Mouse (Mus musculus) erythroblast, embryonic 14.5 days (primary cell): Measurements from ENCODE around the gene Itga9. TPM values are rescaled to one million over a fixed set of nuclear protein-coding genes. Genes with fewer than 3 reads are reported as not detected.

Experiments
- H3K27me3 ChIP-seq: 2 replicates; pipeline ENCODE4 v1.6.1; 2012; ENCODE audit warnings: inconsistent platforms; ENCODE audit not compliant: control insufficient read depth
- H3K36me3 ChIP-seq: 2 replicates; pipeline ENCODE4 v1.6.1; 2012; ENCODE audit warnings: mild to moderate bottlenecking, inconsistent platforms; ENCODE audit not compliant: control insufficient read depth
- H3K4me1 ChIP-seq: 2 replicates; pipeline ENCODE4 v1.6.1; 2012; ENCODE audit warnings: inconsistent platforms; ENCODE audit not compliant: control insufficient read depth
- H3K4me3 ChIP-seq: replicated peaks from 2 replicates; pipeline ENCODE3; 2012; ENCODE audit warnings: moderate library complexity, mild to moderate bottlenecking, inconsistent platforms
- H3K9me3 ChIP-seq: 2 replicates; pipeline ENCODE4 v1.6.1; 2012; ENCODE audit warnings: low read length, inconsistent platforms, mixed read lengths; ENCODE audit not compliant: control insufficient read depth
- GATA1 ChIP-seq: IDR thresholded peaks from 2 replicates; pipeline ENCODE4 v1.6.1; 2012; ENCODE audit warnings: low read length, inconsistent platforms, mixed read lengths
- TAL1 ChIP-seq: IDR thresholded peaks from 3 replicates; pipeline ENCODE4 v1.6.1; 2012; ENCODE audit warnings: low read length, inconsistent platforms, mixed read lengths
- polyA plus RNA-seq: library from polyadenylated mRNA; stranded (reverse); fragments of >175 nt; gene quantifications from 2 replicates; pipeline ENCODE4 v1.2.3, GENCODE M21; 2012

Gene Itga9
- polyA plus RNA-seq, 1 experiment, result under 0.01 TPM

GRCm38 (mm10) chr9:118801176-118801909, 194.9 kb downstream of the Itga9 start:
- Histone ChIP-seq H3K36me3 (no peaks in the 10 kb centered on the region), H3K9me3 (peaks cover 2% of the 10 kb centered on the region; the same call in 1 of the 2 replicates), H3K27me3 (no peaks in the 10 kb centered on the region), H3K4me3 (no peak overlapping the region), H3K4me1 (no peaks in the 10 kb centered on the region)
- TF ChIP-seq TAL1 (no peak), GATA1 (no peak)

- no peaks in the 10 kb centered on the region for H3K27me3 ChIP-seq
- H3K4me3 ChIP-seq, result no peak overlapping the region
- H3K9me3 ChIP-seq, result peaks cover 2% of the 10 kb centered on the region; the same call in 1 of the 2 replicates
- TF ChIP-seq TAL1, result no peak
- no peak for TF ChIP-seq GATA1
- no peaks in the 10 kb centered on the region for H3K36me3 ChIP-seq
- H3K4me1 ChIP-seq, result no peaks in the 10 kb centered on the region
These were observed 195.4 kb downstream of the Itga9 start for GRCm38 (mm10) chr9:118801910-118802287.

- no peak for TF ChIP-seq GATA1
- TF ChIP-seq TAL1, result no peak
- Histone ChIP-seq H3K36me3 (no peaks in the 10 kb centered on the region), H3K9me3 (peaks cover 2% of the 10 kb centered on the region; the same call in 1 of the 2 replicates), H3K27me3 (no peaks in the 10 kb centered on the region), H3K4me3 (no peak overlapping the region), H3K4me1 (no peaks in the 10 kb centered on the region)
These were observed 195.9 kb downstream of the Itga9 start for GRCm38 (mm10) chr9:118802380-118802779.

GRCm38 (mm10) chr9:118805740-118806139, 199.2 kb downstream of the Itga9 start:
- no peaks in the 10 kb centered on the region for H3K4me1 ChIP-seq
- H3K4me3 ChIP-seq, result no peak overlapping the region
- TF ChIP-seq GATA1 (no peak), TAL1 (no peak)
- H3K9me3 ChIP-seq, result peaks cover 2% of the 10 kb centered on the region; the same call in 1 of the 2 replicates
- H3K27me3 ChIP-seq, result no peaks in the 10 kb centered on the region
- H3K36me3 ChIP-seq, result no peaks in the 10 kb centered on the region

- Histone ChIP-seq H3K4me1 (no peaks in the 10 kb centered on the region), H3K4me3 (no peak overlapping the region), H3K36me3 (no peaks in the 10 kb centered on the region), H3K9me3 (no peaks in the 10 kb centered on the region), H3K27me3 (no peaks in the 10 kb centered on the region)
- TF ChIP-seq TAL1, result no peak
- TF ChIP-seq GATA1, result no peak
These were observed 201.2 kb downstream of the Itga9 start for GRCm38 (mm10) chr9:118807669-118808068.

- Histone ChIP-seq H3K9me3 (0 out of 2 replicates have a peak, but pooled peaks cover 3% of the 10 kb centered on the region), H3K4me1 (no peaks in the 10 kb centered on the region), H3K36me3 (no peaks in the 10 kb centered on the region), H3K4me3 (no peak overlapping the region), H3K27me3 (no peaks in the 10 kb centered on the region)
- TF ChIP-seq TAL1 (no peak), GATA1 (no peak)
These were observed 205.7 kb downstream of the Itga9 start for GRCm38 (mm10) chr9:118812221-118812620.

GRCm38 (mm10) chr9:118813492-118813891, 207.0 kb downstream of the Itga9 start:
- TF ChIP-seq TAL1 (no peak), GATA1 (no peak)
- H3K9me3 ChIP-seq, result 0 out of 2 replicates have a peak, but pooled peaks cover 3% of the 10 kb centered on the region
- no peaks in the 10 kb centered on the region for H3K4me1 ChIP-seq
- no peak overlapping the region for H3K4me3 ChIP-seq
- no peaks in the 10 kb centered on the region for H3K27me3 ChIP-seq
- no peaks in the 10 kb centered on the region for H3K36me3 ChIP-seq

- H3K36me3 ChIP-seq, result no peaks in the 10 kb centered on the region
- H3K4me3 ChIP-seq, result no peak overlapping the region
- no peaks in the 10 kb centered on the region for H3K27me3 ChIP-seq
- no peaks in the 10 kb centered on the region for H3K4me1 ChIP-seq
- 0 out of 2 replicates have a peak, but pooled peaks cover 3% of the 10 kb centered on the region for H3K9me3 ChIP-seq
- TF ChIP-seq TAL1 (no peak), GATA1 (no peak)
These were observed 207.6 kb downstream of the Itga9 start for GRCm38 (mm10) chr9:118814056-118814455.

- Histone ChIP-seq H3K27me3 (no peaks in the 10 kb centered on the region), H3K4me3 (no peak overlapping the region), H3K9me3 (0 out of 2 replicates have a peak, but pooled peaks cover 3% of the 10 kb centered on the region), H3K36me3 (no peaks in the 10 kb centered on the region), H3K4me1 (no peaks in the 10 kb centered on the region)
- TF ChIP-seq GATA1, result no peak
- no peak for TF ChIP-seq TAL1
These were observed 208.0 kb downstream of the Itga9 start for GRCm38 (mm10) chr9:118814461-118814860.
